Mouse (Mus musculus): ENCODE measurements at regions not wholly inside any gene's neighbourhood (a gene's known extent, or its start where the extent isn't known, plus 50 kb on each side); places are given as distances from the start of the nearest gene placed in this dataset.
A peak's percentile ranks its signal among the peaks of the same experiment; 100 is the strongest.

DNA sequence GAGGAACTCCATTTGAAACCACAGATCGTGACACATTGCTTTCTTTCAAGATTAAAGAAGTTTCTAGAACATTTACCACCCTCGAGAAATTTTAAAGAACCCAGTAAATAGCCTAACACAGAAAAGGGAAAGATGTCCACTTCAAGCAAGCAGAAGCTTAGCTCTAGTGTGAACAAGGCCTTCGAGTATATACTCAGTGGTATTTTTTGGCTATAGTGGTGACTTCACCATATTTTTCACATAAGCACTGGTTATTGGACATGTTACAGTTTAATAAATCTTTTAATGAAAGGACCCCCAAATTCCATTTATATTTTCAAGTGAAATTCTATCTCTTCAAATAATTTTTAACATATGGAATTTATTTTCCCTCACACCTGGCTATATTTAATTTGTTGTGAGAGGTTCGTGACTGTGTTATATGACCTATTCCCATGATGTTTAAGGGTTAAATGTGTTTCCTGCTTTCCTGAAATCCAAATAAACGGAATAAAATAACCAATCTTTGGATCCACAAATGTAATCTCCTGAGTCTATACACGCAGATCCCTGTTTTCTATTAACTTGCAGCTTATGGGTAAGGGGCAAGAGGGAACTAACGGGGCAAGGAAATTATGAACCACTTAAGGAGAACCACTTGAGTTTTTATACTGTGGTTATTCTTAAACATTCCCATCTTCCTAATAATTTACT lies 60.6 kb upstream of the Tas2r134 start:
- no peak for DNase-seq

DNA sequence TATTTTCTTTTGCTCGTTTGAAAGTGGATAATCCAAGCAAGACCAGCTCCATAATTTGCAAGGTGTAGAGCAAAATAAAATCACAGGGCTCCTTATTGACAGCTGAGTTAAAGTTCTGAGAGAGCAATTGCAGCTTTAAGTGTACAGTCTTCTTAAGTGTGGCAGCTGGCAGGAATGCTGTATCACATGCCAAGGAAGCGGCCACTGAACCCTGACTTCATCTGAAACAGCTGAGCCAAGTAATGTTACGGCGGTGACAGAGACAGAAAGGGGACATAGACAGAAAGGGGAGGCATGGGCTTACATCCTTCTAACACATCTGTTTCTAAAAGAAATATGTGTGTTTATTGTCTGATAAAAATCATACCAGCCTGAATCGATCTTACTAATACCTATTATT lies 63.4 kb upstream of the Tas2r134 start:
- DNase-seq, result no peak

GRCm38 (mm10) chr2:51563240-51563639 lies 64.1 kb upstream of the Tas2r134 start:
- no peak for DNase-seq

DNA sequence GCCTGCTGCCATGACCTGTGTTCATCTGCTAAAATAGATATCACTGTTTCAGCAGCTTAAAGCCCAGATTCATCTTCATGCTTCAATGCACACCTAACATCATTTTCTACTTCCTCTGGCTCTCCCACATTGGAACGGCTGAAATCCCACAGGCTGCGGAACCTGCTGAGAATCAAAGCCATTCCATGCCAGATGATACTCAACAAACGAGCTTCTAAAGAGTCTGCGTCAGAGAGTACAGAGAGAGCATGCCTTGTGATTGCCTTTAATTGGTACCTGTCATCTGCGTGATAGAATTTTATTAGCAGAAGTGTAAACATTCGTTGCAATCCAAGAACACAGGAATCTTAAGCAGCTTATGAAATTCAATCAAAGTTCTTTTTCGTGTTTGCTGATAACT lies 76.4 kb upstream of the Tas2r134 start:
- DNase-seq, result no peak

DNA sequence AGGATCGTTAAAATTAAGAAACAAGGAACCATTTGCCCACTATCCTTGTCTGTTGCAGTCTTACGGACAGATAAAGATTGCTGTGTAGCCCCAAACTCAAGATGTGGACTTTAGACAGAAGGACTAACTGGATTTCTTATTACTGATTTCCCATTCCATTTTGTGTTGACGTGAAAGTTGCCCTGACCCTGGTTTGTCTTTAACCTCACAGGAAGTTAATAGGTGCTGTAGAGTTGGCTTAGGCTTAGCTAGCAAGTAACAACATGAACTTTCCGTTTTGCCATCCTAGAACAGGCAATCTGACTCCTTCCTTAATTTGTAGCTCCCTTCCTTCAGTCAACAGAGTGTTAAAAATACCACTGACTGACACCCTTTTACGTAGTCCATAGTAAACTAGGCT lies 78.2 kb upstream of the Tas2r134 start:
- no peak for DNase-seq

GRCm38 (mm10) chr2:51546181-51546580 lies 81.1 kb upstream of the Tas2r134 start:
- no peak for DNase-seq

GRCm38 (mm10) chr2:51543949-51544348 lies 83.4 kb upstream of the Tas2r134 start:
- DNase-seq, result no peak

- peak; percentile 18 for DNase-seq
These were observed 85.0 kb upstream of the Tas2r134 start for GRCm38 (mm10) chr2:51542272-51542671.

- no peak for DNase-seq
These were observed 94.4 kb upstream of the Tas2r134 start for GRCm38 (mm10) chr2:51532709-51533414.

GRCm38 (mm10) chr2:51531106-51531839 lies 96.0 kb upstream of the Tas2r134 start:
- no peak for DNase-seq

DNA sequence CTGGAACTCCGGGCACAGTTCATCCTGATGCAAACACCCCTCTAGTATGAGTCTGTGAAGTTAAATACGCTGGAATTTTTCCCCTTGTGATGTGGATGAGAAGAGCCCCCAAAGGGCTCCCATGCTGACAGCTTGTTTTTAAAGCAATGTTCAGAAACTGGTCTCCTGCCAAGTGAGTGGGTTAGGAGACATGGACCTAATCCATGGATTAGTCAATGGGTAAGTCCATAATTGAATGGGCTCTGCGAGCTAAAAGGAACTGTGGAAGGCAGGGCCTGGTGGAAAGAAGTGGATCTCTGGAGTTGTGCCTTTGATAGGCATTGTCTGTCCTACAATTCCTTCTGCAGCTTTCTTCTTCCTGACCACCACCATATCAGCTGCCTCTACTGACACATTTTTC lies 104.5 kb upstream of the Tas2r134 start:
- no peak for DNase-seq

- DNase-seq, result no peak
These were observed 117.9 kb upstream of the Tas2r134 start for GRCm38 (mm10) chr2:51509220-51510011.

DNA sequence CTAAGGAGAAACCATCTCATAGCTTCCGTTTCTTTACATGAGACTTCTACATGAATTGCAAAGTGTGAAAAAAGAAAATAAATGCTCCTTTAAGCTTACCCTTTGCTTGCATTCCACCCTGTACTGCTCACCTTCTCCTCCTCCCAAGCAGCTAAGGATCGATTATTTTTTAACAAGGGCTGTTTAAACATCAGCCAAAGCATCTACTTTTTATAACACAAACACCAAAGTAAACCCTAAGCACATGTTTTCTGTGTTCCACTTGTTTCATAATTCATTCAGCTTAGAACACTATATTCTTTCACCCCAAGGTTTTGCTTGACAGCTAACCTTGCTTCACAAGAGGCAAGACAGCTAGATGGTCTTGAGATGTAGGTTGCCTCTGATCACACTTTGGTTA lies 129.4 kb upstream of the Tas2r134 start:
- DNase-seq, result no peak

DNA sequence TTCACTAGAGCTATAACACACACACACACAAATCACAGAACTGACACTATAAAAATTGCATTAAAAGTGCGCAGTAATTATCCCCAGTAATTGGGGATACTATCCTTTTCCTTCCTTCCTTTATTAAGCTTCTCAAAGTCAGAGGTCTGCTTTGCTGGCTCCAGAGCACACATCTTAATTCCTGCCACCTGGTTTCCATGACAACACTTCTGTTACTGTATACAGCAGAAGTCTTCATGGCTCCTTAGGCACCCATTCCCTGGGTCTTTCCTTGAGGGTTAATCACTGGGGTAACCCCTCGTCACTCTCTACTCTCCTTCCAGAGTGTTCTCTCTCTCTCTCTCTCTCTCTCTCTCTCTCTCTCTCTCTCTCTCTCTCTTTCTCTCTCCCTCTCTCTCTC lies 153.6 kb upstream of the Tas2r134 start:
- DNase-seq, result no peak

DNA sequence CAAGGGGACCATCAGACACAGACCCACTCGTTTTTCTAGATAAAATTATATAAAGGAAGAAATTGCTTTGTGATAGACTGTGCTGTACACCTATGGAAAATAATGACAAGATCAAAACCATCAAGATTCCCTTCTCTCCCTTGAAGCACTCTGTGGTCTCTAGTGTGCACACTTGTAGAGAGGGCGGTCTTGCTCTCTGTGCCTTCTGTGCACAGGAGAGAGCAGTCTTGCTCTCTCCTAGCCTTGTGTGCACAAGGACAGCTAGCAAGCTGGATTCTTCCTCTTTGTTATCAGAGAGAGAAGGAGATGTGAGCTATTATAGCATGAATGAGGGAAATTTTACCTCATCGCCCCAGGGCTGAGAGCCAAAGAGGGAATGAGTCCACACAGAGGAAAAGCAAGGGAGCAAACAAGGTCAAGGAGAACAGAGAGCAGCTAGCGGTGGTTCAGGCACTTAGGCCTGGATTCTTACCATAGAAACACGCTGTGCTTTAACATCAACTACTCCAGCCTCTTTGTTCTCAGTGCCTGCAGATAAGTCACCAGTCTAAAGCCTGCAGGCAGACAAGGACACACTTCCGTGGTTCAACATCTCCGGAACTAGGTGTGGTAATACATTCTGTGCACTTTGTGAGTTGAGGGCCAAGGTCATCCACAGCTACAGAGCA lies 160.2 kb upstream of the Tas2r134 start:
- no peak for DNase-seq

GRCm38 (mm10) chr2:51466003-51466402 lies 161.3 kb upstream of the Tas2r134 start:
- DNase-seq, result no peak

- DNase-seq, result no peak
These were observed 161.7 kb upstream of the Tas2r134 start for GRCm38 (mm10) chr2:51465576-51465975.

- DNase-seq, result no peak
These were observed 163.0 kb upstream of the Tas2r134 start for GRCm38 (mm10) chr2:51464356-51464755.

DNA sequence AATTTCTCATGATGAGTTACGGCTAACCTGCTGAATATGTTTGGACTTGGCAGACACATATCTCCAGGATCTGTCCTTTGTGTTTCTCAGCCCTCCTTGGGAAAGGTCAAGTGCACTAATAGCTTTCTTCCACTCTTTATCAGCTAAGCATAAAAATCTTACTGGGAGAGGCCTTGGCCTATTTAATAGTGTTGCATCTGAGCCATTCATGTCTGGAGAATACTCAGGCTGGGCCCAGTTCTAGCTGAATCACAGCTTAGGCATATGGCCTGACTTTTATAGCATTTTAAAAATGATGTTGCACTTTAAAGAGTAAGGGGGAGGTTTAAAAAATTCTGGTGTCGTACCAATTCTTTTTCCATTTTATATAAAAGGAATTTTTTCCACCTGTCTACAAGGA lies 166.4 kb upstream of the Tas2r134 start:
- DNase-seq, result no peak

DNA sequence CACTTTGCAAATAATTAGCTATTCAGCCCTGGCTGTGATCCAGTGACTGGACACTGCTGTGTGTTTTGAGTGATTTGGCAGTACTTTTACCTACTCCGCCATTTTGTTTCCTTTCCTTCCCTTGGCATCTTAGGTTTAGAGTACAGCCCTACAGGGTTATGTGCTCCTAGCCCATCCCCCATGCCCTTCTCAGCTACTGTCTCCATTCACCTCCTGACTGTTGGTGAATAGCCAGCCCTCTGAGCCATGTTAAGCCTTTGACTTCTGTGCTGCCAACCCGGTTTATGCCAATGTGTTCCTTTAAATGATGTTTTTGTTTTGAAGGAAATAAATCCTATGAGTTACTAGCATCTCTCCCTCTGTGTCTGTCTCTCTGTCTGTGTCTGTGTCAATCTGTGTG lies 167.8 kb upstream of the Tas2r134 start:
- DNase-seq, result no peak

GRCm38 (mm10) chr2:51457717-51458116 lies 169.6 kb upstream of the Tas2r134 start:
- DNase-seq, result no peak

DNA sequence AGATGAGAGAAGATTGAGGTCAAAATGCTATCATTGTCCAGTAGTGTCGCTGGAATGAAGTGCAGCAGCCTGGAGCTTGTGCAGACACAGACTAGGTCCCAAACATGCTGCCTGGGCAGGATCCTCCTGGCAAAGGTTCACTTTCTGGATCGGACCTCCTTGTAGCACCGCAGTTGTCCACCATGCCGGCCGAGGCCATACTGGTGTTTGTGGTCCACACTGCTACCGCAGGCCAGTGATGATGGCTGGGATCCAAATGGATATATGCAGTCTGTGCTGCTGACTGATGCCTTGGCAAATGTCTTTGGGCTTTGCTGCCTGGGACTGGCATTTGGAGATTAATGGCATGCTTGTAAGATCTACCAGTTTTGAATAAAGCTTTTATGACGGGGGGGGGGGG lies 174.5 kb upstream of the Tas2r134 start:
- DNase-seq, result no peak

- DNase-seq, result no peak
These were observed 179.2 kb upstream of the Tas2r134 start for GRCm38 (mm10) chr2:51448121-51448520.

Data from right cerebral cortex, postnatal 4 days (tissue).